Mouse (Mus musculus): Measurements from ENCODE around the gene Ank2. TPM values are rescaled to one million over a fixed set of nuclear protein-coding genes. Genes with fewer than 3 reads are reported as not detected.
A peak's percentile ranks its signal among the peaks of the same experiment; 100 is the strongest.
"Not testable (repeated sequence)": the region's sequence is repeated elsewhere in the genome, so short reads cannot be mapped to it uniquely, and the experiment has no call there.

Gene Ank2
- polyA plus RNA-seq, 1 experiment from 2014 or later: 78.8 TPM

DNA sequence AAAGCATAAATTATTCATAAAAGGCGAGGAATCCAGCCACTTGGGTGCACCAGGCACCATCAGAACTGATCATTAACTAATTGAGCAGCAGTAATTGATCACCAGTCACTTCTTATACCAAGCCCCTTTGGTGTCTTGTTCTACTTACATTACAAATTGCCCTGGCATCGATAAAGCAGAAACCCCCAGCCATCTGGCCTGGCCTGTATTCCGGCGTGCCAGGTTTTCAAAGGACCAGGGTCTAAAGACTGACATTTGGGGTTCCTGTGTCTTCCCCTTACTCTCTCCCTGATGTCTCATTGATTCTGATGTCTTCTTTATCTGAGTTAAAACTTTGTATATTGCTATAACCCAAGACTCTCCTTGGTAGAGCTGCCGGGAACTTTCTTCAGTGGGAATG lies 98.2 kb downstream of the Ank2 start:
- Histone ChIP-seq H3K36me3 (ENCODE audit: control insufficient read depth, insufficient read depth, low read length) (no peaks in the 10 kb centered on the region), H3K27me3 (ENCODE audit: control insufficient read depth, insufficient read depth, low read length) (no peaks in the 10 kb centered on the region), H3K9ac (ENCODE audit: low read length) (no peak overlapping the region), H3K4me1 (replicated peaks; ENCODE audit: control insufficient read depth, insufficient read depth, low read length) (no peaks in the 10 kb centered on the region; the same call in 1 of the 2 replicates), H3K9me3 (ENCODE audit: control insufficient read depth, low read length) (no peaks in the 10 kb centered on the region; the same call in 1 of the 2 replicates), H3K4me2 (ENCODE audit: low read depth, low read length, severe bottlenecking) (no peak overlapping the region), H3K27ac (ENCODE audit: low read depth, low read length) (no peak overlapping the region), H3K4me3 (ENCODE audit: low read depth, low read length) (no peak overlapping the region)
- DNase-seq (ENCODE audit: low spot score) (no peak), ATAC-seq (replicated peaks; ENCODE audit: low FRiP score) (no peak)
- 92% methylated on average over 5 of the region's 5 CpGs for WGBS

GRCm38 (mm10) chr3:127400468-127400867 lies 98.7 kb downstream of the Ank2 start:
- H3K4me2 ChIP-seq (ENCODE audit: low read depth, low read length, severe bottlenecking); H3K4me1 ChIP-seq (replicated peaks; ENCODE audit: control insufficient read depth, insufficient read depth, low read length); H3K27me3 ChIP-seq (ENCODE audit: control insufficient read depth, insufficient read depth, low read length); DNase-seq (ENCODE audit: low spot score); H3K9me3 ChIP-seq (ENCODE audit: control insufficient read depth, low read length); H3K36me3 ChIP-seq (ENCODE audit: control insufficient read depth, insufficient read depth, low read length); H3K27ac ChIP-seq (ENCODE audit: low read depth, low read length); H3K4me3 ChIP-seq (ENCODE audit: low read depth, low read length); H3K9ac ChIP-seq (ENCODE audit: low read length): not testable (repeated sequence)
- WGBS: 92% methylated on average over 3 of the region's 3 CpGs
- peak; percentile 31; the same call in 1 of the 2 replicates for ATAC-seq (replicated peaks; ENCODE audit: low FRiP score)

- no peak overlapping the region for H3K9ac ChIP-seq (ENCODE audit: low read length)
- ATAC-seq (replicated peaks; ENCODE audit: low FRiP score) (no peak), DNase-seq (ENCODE audit: low spot score) (no peak)
- H3K27me3 ChIP-seq (ENCODE audit: control insufficient read depth, insufficient read depth, low read length): no peaks in the 10 kb centered on the region
- H3K4me1 ChIP-seq (replicated peaks; ENCODE audit: control insufficient read depth, insufficient read depth, low read length): no peaks in the 10 kb centered on the region
- WGBS: 90% methylated on average over 9 of the region's 9 CpGs
- H3K27ac ChIP-seq (ENCODE audit: low read depth, low read length): no peak overlapping the region
- no peaks in the 10 kb centered on the region; the same call in 1 of the 2 replicates for H3K9me3 ChIP-seq (ENCODE audit: control insufficient read depth, low read length)
- H3K36me3 ChIP-seq (ENCODE audit: control insufficient read depth, insufficient read depth, low read length): no peaks in the 10 kb centered on the region
- H3K4me3 ChIP-seq (ENCODE audit: low read depth, low read length): no peak overlapping the region
- H3K4me2 ChIP-seq (ENCODE audit: low read depth, low read length, severe bottlenecking): no peak overlapping the region
Measured at GRCm38 (mm10) chr3:127397774-127398173, 101.4 kb downstream of the Ank2 start.

DNA sequence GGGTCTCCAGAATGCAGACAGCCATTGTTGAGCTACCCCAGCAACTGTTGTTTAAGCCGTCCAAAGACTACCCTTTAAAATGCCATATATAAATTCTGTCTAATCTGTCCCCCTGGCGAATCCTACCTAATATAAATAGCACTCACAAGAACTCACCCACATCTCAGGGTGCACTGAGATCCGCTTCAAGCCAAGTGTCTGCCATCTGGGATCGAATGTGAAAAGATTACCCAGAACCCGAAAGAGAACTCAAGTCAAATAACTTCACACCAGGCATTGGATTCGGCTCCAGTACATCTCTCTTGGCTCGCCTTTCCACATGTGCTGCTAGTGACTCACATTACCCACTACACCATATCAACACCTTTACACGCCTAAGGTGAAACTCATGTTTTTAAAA lies 103.9 kb downstream of the Ank2 start:
- no peak for ATAC-seq (replicated peaks; ENCODE audit: low FRiP score)
- H3K4me2 ChIP-seq (ENCODE audit: low read depth, low read length, severe bottlenecking): no peak overlapping the region
- DNase-seq (ENCODE audit: low spot score): no peak
- WGBS: 90% methylated on average over 8 of the region's 8 CpGs
- H3K27ac ChIP-seq (ENCODE audit: low read depth, low read length): no peak overlapping the region
- H3K4me3 ChIP-seq (ENCODE audit: low read depth, low read length): no peak overlapping the region
- no peaks in the 10 kb centered on the region; the same call in 1 of the 2 replicates for H3K9me3 ChIP-seq (ENCODE audit: control insufficient read depth, low read length)
- no peaks in the 10 kb centered on the region for H3K27me3 ChIP-seq (ENCODE audit: control insufficient read depth, insufficient read depth, low read length)
- H3K4me1 ChIP-seq (replicated peaks; ENCODE audit: control insufficient read depth, insufficient read depth, low read length): no peaks in the 10 kb centered on the region
- H3K9ac ChIP-seq (ENCODE audit: low read length): no peak overlapping the region
- no peaks in the 10 kb centered on the region for H3K36me3 ChIP-seq (ENCODE audit: control insufficient read depth, insufficient read depth, low read length)

GRCm38 (mm10) chr3:127387016-127387517 lies 112.1 kb downstream of the Ank2 start:
- DNase-seq (ENCODE audit: low spot score) (peak; percentile 69), ATAC-seq (replicated peaks; ENCODE audit: low FRiP score) (peak; percentile 82)
- Histone ChIP-seq H3K9me3 (ENCODE audit: control insufficient read depth, low read length) (no peaks in the 10 kb centered on the region), H3K4me2 (ENCODE audit: low read depth, low read length, severe bottlenecking) (no peak overlapping the region), H3K27me3 (ENCODE audit: control insufficient read depth, insufficient read depth, low read length) (no peaks in the 10 kb centered on the region), H3K27ac (ENCODE audit: low read depth, low read length) (no peak overlapping the region), H3K9ac (ENCODE audit: low read length) (no peak overlapping the region), H3K4me1 (replicated peaks; ENCODE audit: control insufficient read depth, insufficient read depth, low read length) (no peaks in the 10 kb centered on the region), H3K4me3 (ENCODE audit: low read depth, low read length) (no peak overlapping the region), H3K36me3 (ENCODE audit: control insufficient read depth, insufficient read depth, low read length) (no peaks in the 10 kb centered on the region)
- 22% methylated on average over 14 of the region's 14 CpGs for WGBS

GRCm38 (mm10) chr3:127383231-127383630 lies 115.9 kb downstream of the Ank2 start:
- 95% methylated on average over 3 of the region's 3 CpGs for WGBS
- Histone ChIP-seq H3K9me3 (ENCODE audit: control insufficient read depth, low read length) (no peaks in the 10 kb centered on the region), H3K9ac (ENCODE audit: low read length) (no peak overlapping the region), H3K27ac (ENCODE audit: low read depth, low read length) (no peak overlapping the region), H3K4me3 (ENCODE audit: low read depth, low read length) (no peak overlapping the region), H3K4me2 (ENCODE audit: low read depth, low read length, severe bottlenecking) (no peak overlapping the region), H3K27me3 (ENCODE audit: control insufficient read depth, insufficient read depth, low read length) (no peaks in the 10 kb centered on the region), H3K4me1 (replicated peaks; ENCODE audit: control insufficient read depth, insufficient read depth, low read length) (no peaks in the 10 kb centered on the region), H3K36me3 (ENCODE audit: control insufficient read depth, insufficient read depth, low read length) (no peaks in the 10 kb centered on the region)
- ATAC-seq (replicated peaks; ENCODE audit: low FRiP score) (no peak), DNase-seq (ENCODE audit: low spot score) (no peak)

DNA sequence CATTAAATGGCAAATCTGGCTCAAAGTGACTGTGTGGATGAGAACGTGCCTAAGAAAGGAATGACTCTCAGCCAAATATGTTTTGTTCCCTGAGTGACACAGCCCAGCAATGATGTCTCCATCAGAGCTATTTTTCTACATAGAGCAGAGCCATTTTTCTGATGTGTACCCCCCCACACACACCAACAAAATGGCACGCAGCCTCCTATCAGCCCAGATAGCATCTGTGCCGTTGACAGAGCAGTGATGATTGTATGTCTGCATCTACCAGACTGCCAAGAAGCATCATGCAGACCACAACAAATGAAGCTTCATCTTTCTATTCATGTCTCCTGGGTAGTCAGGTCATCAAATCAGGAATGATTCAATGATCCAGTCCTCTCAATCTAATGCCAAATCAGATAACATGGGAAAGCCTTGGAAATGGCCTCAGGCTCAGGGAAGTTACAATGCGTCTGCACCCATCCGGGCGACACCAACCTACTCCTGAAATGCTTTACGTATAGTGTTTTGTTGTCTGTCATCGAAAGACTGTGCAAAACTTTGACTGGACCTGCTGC lies 122.2 kb downstream of the Ank2 start:
- no peaks in the 10 kb centered on the region for H3K27me3 ChIP-seq (ENCODE audit: control insufficient read depth, insufficient read depth, low read length)
- 77% methylated on average over 8 of the region's 8 CpGs for WGBS
- no peak overlapping the region for H3K4me2 ChIP-seq (ENCODE audit: low read depth, low read length, severe bottlenecking)
- H3K27ac ChIP-seq (ENCODE audit: low read depth, low read length): no peak overlapping the region
- DNase-seq (ENCODE audit: low spot score): no peak
- H3K9ac ChIP-seq (ENCODE audit: low read length): no peak overlapping the region
- no peak overlapping the region for H3K4me3 ChIP-seq (ENCODE audit: low read depth, low read length)
- no peak for ATAC-seq (replicated peaks; ENCODE audit: low FRiP score)
- peaks cover 7% of the 10 kb centered on the region; the same call in 1 of the 2 replicates for H3K4me1 ChIP-seq (replicated peaks; ENCODE audit: control insufficient read depth, insufficient read depth, low read length)
- H3K36me3 ChIP-seq (ENCODE audit: control insufficient read depth, insufficient read depth, low read length): no peaks in the 10 kb centered on the region
- H3K9me3 ChIP-seq (ENCODE audit: control insufficient read depth, low read length): peaks cover 2% of the 10 kb centered on the region; the same call in 1 of the 2 replicates

DNA sequence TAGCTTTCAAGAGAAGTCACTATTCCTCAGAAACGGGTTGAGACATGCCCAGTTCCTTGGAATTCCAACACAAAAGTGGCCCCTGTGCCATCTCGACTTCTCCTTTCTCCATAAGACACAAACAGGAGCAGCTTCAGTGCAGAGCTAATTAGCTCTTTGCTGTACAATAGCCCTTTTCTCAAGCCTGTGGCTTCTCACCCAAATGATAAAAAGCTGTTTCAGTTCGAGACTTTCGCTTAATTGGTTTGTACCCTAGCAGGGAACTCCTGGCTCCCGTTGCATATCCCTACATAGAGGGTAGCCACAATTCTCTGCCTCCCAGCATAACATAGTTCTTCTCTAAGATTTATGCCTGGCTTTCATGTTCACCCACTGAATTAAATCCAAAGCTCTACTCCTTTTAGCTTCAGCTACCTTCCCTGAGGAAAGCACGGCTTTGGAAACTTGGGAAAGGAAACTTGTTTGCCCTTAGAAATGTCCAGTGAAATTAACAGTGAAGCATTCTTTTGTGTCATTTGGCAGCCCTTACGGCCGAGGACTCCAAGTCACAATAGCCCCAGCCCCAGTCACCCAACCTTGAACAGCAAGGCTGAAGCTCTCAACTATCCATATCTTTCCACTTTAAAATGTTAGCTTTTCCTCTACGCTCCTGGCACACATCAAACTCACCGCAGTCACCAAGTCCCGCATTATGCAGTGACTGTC lies 123.0 kb downstream of the Ank2 start:
- DNase-seq (ENCODE audit: low spot score): no peak
- no peak overlapping the region for H3K9ac ChIP-seq (ENCODE audit: low read length)
- H3K36me3 ChIP-seq (ENCODE audit: control insufficient read depth, insufficient read depth, low read length): no peaks in the 10 kb centered on the region
- H3K27me3 ChIP-seq (ENCODE audit: control insufficient read depth, insufficient read depth, low read length): no peaks in the 10 kb centered on the region
- H3K4me1 ChIP-seq (replicated peaks; ENCODE audit: control insufficient read depth, insufficient read depth, low read length): peaks cover 7% of the 10 kb centered on the region; the same call in 1 of the 2 replicates
- WGBS: 23% methylated on average over 11 of the region's 11 CpGs
- peak; percentile 57; the same call in 1 of the 2 replicates for ATAC-seq (replicated peaks; ENCODE audit: low FRiP score)
- 0 out of 2 replicates have a peak overlapping the region, but pooled peaks have one; percentile 8 for H3K27ac ChIP-seq (ENCODE audit: low read depth, low read length)
- no peak overlapping the region; the same call in 1 of the 2 replicates for H3K4me2 ChIP-seq (ENCODE audit: low read depth, low read length, severe bottlenecking)
- H3K9me3 ChIP-seq (ENCODE audit: control insufficient read depth, low read length): peaks cover 3% of the 10 kb centered on the region; the same call in 1 of the 2 replicates
- no peak overlapping the region for H3K4me3 ChIP-seq (ENCODE audit: low read depth, low read length)
